Mouse (Mus musculus) stomach, embryonic 14.5 days (tissue): Measurements from ENCODE around the gene Cd101. TPM values are rescaled to one million over a fixed set of nuclear protein-coding genes. Genes with fewer than 3 reads are reported as not detected.

Source experiments
- ATAC-seq: fragments of 200-750 bp; cut with Nextera tagmentation; 2 replicates; pipeline ENCODE4 v1.8.0; 2017; ENCODE audit warnings: low read depth, moderate TSS enrichment; ENCODE audit not compliant: insufficient number of reproducible peaks, insufficient read depth, low FRiP score
- H3K27ac ChIP-seq: fragments of 300-500 bp; sonication (generic); 2 replicates; pipeline ENCODE4 v1.5.1; 2014; ENCODE audit warnings: mild to moderate bottlenecking, low read length, moderate library complexity, mixed read lengths
- H3K27me3 ChIP-seq: fragments of 300-500 bp; sonication (generic); 2 replicates; pipeline ENCODE4 v1.6.1; 2014; ENCODE audit warnings: low read length, control low read depth, mixed read lengths; ENCODE audit not compliant: control insufficient read depth, insufficient read depth
- H3K36me3 ChIP-seq: fragments of 300-500 bp; sonication (generic); 2 replicates; pipeline ENCODE4 v1.6.1; 2014; ENCODE audit warnings: mild to moderate bottlenecking, control low read depth, low read length, moderate library complexity, mixed read lengths; ENCODE audit not compliant: control insufficient read depth, insufficient read depth
- H3K4me1 ChIP-seq: fragments of 300-500 bp; sonication (generic); 2 replicates; pipeline ENCODE4 v1.6.1; 2014; ENCODE audit warnings: low read length, control low read depth, mixed read lengths; ENCODE audit not compliant: control insufficient read depth, insufficient read depth
- H3K4me2 ChIP-seq: fragments of 300-500 bp; sonication (generic); replicated peaks from 2 replicates; pipeline ENCODE4 v1.6.1; 2014; ENCODE audit warnings: low read depth, low read length, control low read depth
- H3K4me3 ChIP-seq: fragments of 300-500 bp; sonication (generic); 2 replicates; pipeline ENCODE4 v1.5.1; 2014; ENCODE audit warnings: low read depth, low read length, control low read depth
- H3K9ac ChIP-seq: fragments of 300-500 bp; sonication (generic); replicated peaks from 2 replicates; pipeline ENCODE4 v1.6.1; 2014; ENCODE audit warnings: low read depth, mild to moderate bottlenecking, control low read depth, low read length, moderate library complexity, mixed read lengths
- H3K9me3 ChIP-seq: fragments of 300-500 bp; sonication (generic); 2 replicates; pipeline ENCODE4 v1.6.1; 2016; ENCODE audit warnings: low read depth, low read length, control low read depth; ENCODE audit not compliant: control insufficient read depth
- WGBS: fragments of 180-500 bp; shearing (Covaris S2); extraction: QIAGEN DNeasy Blood & Tissue Kit; methylation state at CpG from one replicate; pipeline ENCODE4 v1.1.7; 2014; 5-methylcytosine and 5-hydroxymethylcytosine counted together
- polyA plus RNA-seq: library from polyadenylated mRNA; unstranded; fragments of >200 nt; fragmentation: Nextera tagmentation; extraction: Ambion mirVana; gene quantifications from 2 replicates; pipeline ENCODE4 v1.2.1, GENCODE M21; 2014

The Cd101 gene
- polyA plus RNA-seq, 1 experiment from 2014 or later: not detected

- Histone ChIP-seq H3K9ac (no peak overlapping the region), H3K4me1 (no peaks in the 10 kb centered on the region), H3K4me3 (no peak overlapping the region), H3K4me2 (no peak overlapping the region), H3K27ac (no peak overlapping the region), H3K27me3 (no peaks in the 10 kb centered on the region), H3K36me3 (peaks cover 9% of the 10 kb centered on the region; the same call in 1 of the 2 replicates), H3K9me3 (no peaks in the 10 kb centered on the region)
- WGBS: 66% methylated on average over 4 of the region's 4 CpGs
- ATAC-seq: no peak
These were observed 22.2 kb upstream of the Cd101 start for GRCm38 (mm10) chr3:101051601-101052000.

DNA sequence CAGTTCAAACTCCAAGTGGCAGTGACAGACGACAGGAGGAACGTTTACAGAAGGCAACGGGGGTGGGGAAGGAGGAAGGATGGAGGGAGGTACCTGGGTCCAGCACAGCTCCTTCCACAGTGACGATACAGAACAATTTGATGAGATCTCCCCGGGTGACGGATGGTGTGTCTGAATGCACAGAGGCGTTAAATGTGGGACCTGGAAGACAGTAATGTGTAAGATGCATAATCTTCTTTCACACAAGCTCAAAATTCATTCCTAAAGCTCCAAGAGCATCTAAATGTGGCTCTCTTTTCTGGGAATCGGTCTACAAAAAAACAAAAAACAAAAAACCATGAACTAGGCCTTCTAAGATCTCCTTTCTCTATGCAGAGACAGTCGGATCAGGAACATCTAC is 20.6 kb upstream of the Cd101 start:
- Histone ChIP-seq H3K9ac (no peak overlapping the region), H3K4me1 (no peaks in the 10 kb centered on the region), H3K4me3 (no peak overlapping the region), H3K27ac (no peak overlapping the region), H3K27me3 (no peaks in the 10 kb centered on the region), H3K4me2 (no peak overlapping the region), H3K9me3 (no peaks in the 10 kb centered on the region), H3K36me3 (0 out of 2 replicates have a peak, but pooled peaks cover 5% of the 10 kb centered on the region)
- ATAC-seq: no peak
- WGBS: 62% methylated on average over 9 of the region's 9 CpGs

DNA sequence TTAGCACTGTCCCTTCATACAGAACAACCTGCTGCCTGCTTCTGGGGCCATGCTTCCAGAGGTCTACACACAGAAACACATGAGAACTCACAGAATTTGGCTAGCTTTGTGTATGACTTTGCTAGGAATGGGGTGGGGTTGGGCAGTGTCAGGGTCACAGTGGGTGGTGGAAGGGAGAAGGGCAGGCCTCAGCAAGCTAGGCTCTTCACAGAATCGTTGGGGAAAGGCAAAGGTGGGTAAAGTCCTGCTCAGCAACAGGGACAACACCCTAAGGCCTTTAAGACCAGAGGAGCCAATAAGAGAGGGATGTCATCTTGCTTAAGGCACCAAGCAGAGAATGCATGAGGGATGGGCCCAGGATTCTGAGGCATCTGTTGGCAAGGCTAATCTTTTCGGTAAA is 19.4 kb upstream of the Cd101 start:
- ATAC-seq: no peak
- Histone ChIP-seq H3K9ac (no peak overlapping the region), H3K36me3 (0 out of 2 replicates have a peak, but pooled peaks cover under 1% of the 10 kb centered on the region), H3K27ac (peak overlapping the region; percentile 61; the same call in 1 of the 2 replicates), H3K27me3 (no peaks in the 10 kb centered on the region), H3K9me3 (no peaks in the 10 kb centered on the region), H3K4me3 (no peak overlapping the region), H3K4me2 (no peak overlapping the region), H3K4me1 (peaks cover 6% of the 10 kb centered on the region; the same call in 1 of the 2 replicates)
- 66% methylated on average over 2 of the region's 2 CpGs for WGBS

GRCm38 (mm10) chr3:101047586-101048275 is 18.4 kb upstream of the Cd101 start:
- ATAC-seq: no peak
- no peak overlapping the region for H3K4me3 ChIP-seq
- 89% methylated on average over 15 of the region's 15 CpGs for WGBS
- H3K4me1 ChIP-seq: peaks cover 6% of the 10 kb centered on the region; the same call in 1 of the 2 replicates
- H3K27ac ChIP-seq: no peak overlapping the region
- no peaks in the 10 kb centered on the region for H3K27me3 ChIP-seq
- no peaks in the 10 kb centered on the region for H3K9me3 ChIP-seq
- no peak overlapping the region for H3K4me2 ChIP-seq
- peaks cover 5% of the 10 kb centered on the region; the same call in 1 of the 2 replicates for H3K36me3 ChIP-seq
- H3K9ac ChIP-seq: no peak overlapping the region

DNA sequence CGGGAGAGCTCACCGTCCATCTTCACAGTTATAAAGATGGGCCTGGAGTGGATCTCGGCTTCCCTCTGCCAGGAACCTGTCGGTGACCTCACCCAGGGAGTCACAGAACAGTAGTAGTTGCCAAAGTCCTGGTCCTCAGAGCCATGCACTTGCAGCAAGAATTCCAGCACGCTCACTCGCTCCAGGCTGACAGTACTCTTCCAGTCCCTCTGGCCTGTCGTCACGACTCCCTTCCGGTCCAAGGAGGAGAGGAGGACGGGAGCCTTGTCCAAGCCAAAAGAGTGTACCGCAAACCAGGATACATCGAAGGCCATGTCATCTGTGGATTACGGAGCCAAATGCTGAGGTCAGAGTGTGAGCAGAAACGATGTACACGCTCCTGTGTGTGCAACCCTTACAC is 16.1 kb upstream of the Cd101 start:
- Histone ChIP-seq H3K4me2 (no peak overlapping the region), H3K4me1 (peaks cover 6% of the 10 kb centered on the region; the same call in 1 of the 2 replicates), H3K9ac (no peak overlapping the region), H3K9me3 (no peaks in the 10 kb centered on the region), H3K27me3 (no peaks in the 10 kb centered on the region), H3K27ac (no peak overlapping the region), H3K4me3 (no peak overlapping the region), H3K36me3 (peaks cover 5% of the 10 kb centered on the region; the same call in 1 of the 2 replicates)
- WGBS: 95% methylated on average over 15 of the region's 15 CpGs
- no peak for ATAC-seq

- 0 out of 2 replicates have a peak, but pooled peaks have one; percentile 24 for ATAC-seq
- no peak overlapping the region for H3K9ac ChIP-seq
- peaks cover 6% of the 10 kb centered on the region; the same call in 1 of the 2 replicates for H3K4me1 ChIP-seq
- H3K9me3 ChIP-seq: no peaks in the 10 kb centered on the region
- peaks cover 5% of the 10 kb centered on the region; the same call in 1 of the 2 replicates for H3K36me3 ChIP-seq
- no peak overlapping the region for H3K4me3 ChIP-seq
- H3K4me2 ChIP-seq: no peak overlapping the region
- H3K27me3 ChIP-seq: no peaks in the 10 kb centered on the region
- 68% methylated on average over 6 of the region's 6 CpGs for WGBS
- H3K27ac ChIP-seq: no peak overlapping the region
These were observed 15.3 kb upstream of the Cd101 start for GRCm38 (mm10) chr3:101044686-101045085.

- H3K4me3 ChIP-seq: no peak overlapping the region
- no peaks in the 10 kb centered on the region for H3K9me3 ChIP-seq
- no peak overlapping the region for H3K9ac ChIP-seq
- WGBS: 88% methylated on average over 7 of the region's 7 CpGs
- no peak overlapping the region for H3K27ac ChIP-seq
- peaks cover 6% of the 10 kb centered on the region; the same call in 1 of the 2 replicates for H3K4me1 ChIP-seq
- H3K4me2 ChIP-seq: no peak overlapping the region
- no peak for ATAC-seq
- peaks cover 5% of the 10 kb centered on the region; the same call in 1 of the 2 replicates for H3K36me3 ChIP-seq
- H3K27me3 ChIP-seq: no peaks in the 10 kb centered on the region
These were observed 12.6 kb upstream of the Cd101 start for GRCm38 (mm10) chr3:101041997-101042396.

DNA sequence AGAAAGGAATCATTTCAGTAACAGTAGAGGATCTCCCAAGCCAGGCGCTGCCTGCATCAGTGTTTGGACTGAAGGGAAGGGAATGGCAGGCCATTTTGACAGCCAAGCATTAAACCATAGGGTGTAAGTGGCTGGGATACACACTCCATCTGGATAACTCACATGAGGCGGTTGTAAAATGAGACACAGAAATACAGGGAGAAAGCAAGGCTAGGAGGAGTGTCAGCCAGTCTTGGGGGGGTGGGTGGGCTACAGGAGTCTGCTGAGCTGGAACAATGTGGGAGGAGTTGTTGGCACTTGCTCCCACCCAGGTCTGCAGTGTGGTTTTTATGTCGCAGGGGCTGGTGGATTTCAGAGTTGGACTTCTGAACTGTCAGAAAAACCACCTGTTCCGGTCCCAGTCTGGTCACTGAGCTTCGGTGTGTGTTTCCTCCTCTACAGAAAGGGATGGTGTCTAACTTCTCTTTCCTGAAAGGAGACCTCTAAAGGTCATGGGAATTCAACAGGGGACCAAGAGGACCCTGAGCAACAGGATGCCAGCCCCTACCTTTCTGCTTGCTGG is 8.7 kb upstream of the Cd101 start:
- Histone ChIP-seq H3K36me3 (peaks cover 1% of the 10 kb centered on the region; the same call in 1 of the 2 replicates), H3K4me3 (no peak overlapping the region), H3K9ac (no peak overlapping the region), H3K4me2 (no peak overlapping the region), H3K4me1 (no peaks in the 10 kb centered on the region), H3K27me3 (no peaks in the 10 kb centered on the region), H3K27ac (no peak overlapping the region), H3K9me3 (no peaks in the 10 kb centered on the region)
- WGBS: 79% methylated on average over 5 of the region's 5 CpGs
- no peak for ATAC-seq
